Mouse (Mus musculus) olfactory bulb, adult 2 months (tissue): ENCODE data around the gene Ccdc57. TPM values are rescaled to one million over a fixed set of nuclear protein-coding genes. Genes with fewer than 3 reads are reported as not detected.

ENCODE experiments used
- H3K27ac ChIP-seq: fragments of 200-500 bp; 2 replicates; pipeline ENCODE4 v1.5.1; 2012; ENCODE audit warnings: low read depth, low read length; ENCODE audit not compliant: insufficient read depth
- H3K4me1 ChIP-seq: fragments of 200-500 bp; 2 replicates; pipeline ENCODE4 v1.6.1; 2012; ENCODE audit warnings: low read length; ENCODE audit not compliant: control insufficient read depth, insufficient read depth
- H3K4me3 ChIP-seq: fragments of 200-500 bp; 2 replicates; pipeline ENCODE4 v1.5.1; 2012; ENCODE audit warnings: mild to moderate bottlenecking, low read depth, low read length, moderate library complexity; ENCODE audit not compliant: insufficient read depth
- CTCF ChIP-seq: fragments of 200-500 bp; IDR thresholded peaks from 2 replicates; pipeline ENCODE4 v1.5.1; 2012; ENCODE audit warnings: low read depth, mild to moderate bottlenecking, low read length, moderate library complexity; ENCODE audit not compliant: insufficient read depth
- POLR2A ChIP-seq: fragments of 200-500 bp; IDR thresholded peaks from 2 replicates; pipeline ENCODE4 v1.6.1; 2012; ENCODE audit warnings: mild to moderate bottlenecking, low read depth, low read length, moderate library complexity; ENCODE audit not compliant: insufficient read depth
- WGBS: fragments of 180-500 bp; shearing (Covaris S2); methylation state at CpG from one replicate; pipeline ENCODE4 v1.1.7; 2018; 5-methylcytosine and 5-hydroxymethylcytosine counted together
- polyA plus RNA-seq: library from polyadenylated mRNA; stranded (reverse); fragments of >200 nt; gene quantifications from 2 replicates; pipeline ENCODE4 v1.2.4, GENCODE M21; 2012; ENCODE audit warnings: low replicate concordance; ENCODE audit not compliant: missing spikeins, insufficient read depth, insufficient read length

Ccdc57 gene
- polyA plus RNA-seq, 1 experiment = not detected

DNA sequence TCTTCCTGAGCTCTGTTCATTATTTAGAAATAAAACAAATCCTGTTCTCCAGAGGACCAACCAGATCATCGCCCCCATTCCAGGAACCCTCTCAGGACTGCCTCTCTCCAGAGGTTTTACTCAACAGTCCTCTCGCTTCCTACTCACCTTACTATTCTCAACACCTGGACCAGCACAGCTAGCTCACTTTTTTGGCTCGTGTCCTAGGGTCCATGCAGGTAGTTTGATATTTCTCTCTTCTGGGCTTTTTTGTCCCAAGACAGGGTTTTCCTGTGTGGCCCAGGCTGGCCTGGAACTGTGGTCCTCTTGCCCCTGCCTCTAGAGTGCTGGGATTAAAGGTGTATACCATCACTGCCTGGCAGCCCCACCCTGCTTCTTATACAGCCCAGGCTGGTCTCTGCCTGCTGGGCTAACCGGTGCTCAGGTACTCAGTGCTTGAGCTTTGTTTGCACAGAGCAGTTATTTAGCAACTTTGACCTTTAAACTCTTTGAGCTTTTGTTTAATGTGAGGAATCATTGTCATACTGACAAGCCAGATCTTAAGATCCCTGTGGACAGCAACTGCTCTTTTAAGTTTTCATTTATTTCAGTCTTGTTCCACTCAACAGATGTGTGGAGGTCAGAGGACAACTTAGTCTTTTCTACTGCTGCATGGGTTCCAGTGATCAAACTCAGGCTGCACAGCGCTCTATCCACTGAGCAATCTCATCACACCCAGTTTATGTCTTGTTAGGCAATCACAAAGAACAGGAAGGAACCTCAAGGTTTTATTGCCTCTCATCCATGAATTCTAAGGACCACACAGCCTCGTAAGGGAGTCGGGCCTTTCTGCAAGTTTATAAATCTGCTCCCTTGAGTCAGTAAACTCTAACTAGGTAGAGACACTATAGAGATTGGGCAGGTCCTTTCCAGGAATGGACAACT lies 127.0 kb downstream of the Ccdc57 start:
- H3K4me1 ChIP-seq = no peaks in the 10 kb centered on the region
- no peak overlapping the region for H3K4me3 ChIP-seq
- WGBS = 81% methylated on average over 7 of the region's 7 CpGs
- TF ChIP-seq CTCF = no peak
- TF ChIP-seq POLR2A = no peak
- no peak overlapping the region for H3K27ac ChIP-seq

DNA sequence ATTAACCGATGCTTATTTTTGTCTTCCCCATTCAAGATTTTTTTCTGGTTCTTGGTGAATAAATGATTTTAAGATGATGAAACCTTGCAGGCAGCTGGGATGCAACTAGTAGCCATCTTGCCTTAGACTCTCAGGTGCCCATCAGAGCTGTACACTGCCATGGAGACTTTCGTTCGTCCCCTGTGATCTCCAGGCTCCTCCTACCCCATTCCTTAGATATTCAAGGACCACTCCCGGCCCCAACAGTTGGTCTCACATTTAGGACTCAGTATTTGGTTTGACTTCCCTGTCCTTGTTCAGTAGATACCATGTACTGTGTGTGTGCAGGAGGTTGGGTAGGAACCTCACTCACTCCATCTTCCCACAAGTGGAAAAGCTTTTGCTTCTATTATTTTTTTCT lies 127.9 kb downstream of the Ccdc57 start:
- TF ChIP-seq CTCF = no peak
- TF ChIP-seq POLR2A = no peak
- WGBS = 76% methylated on average over 4 of the region's 4 CpGs
- Histone ChIP-seq H3K4me1 (no peaks in the 10 kb centered on the region), H3K4me3 (no peak overlapping the region), H3K27ac (no peak overlapping the region)

DNA sequence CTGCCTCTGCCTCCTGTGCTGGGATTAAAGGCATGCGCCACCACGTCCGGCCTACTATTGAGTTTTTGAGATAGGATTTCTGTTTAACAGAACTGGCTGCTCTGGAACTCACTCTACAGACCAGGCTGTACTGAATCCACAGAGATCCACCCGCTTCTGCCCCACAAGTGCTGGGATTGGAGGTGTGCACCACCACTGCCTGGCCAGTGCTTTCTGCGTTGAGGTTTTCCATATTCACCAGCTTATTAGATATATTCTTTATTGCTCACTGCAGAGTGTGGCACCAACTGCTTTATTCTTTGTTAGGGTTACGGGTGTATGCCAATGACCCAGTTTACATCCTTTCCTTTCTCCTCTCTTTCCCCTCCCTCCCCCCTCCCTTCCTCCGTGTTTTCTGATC lies 128.4 kb downstream of the Ccdc57 start:
- TF ChIP-seq POLR2A (no peak), CTCF (no peak)
- no peak overlapping the region for H3K27ac ChIP-seq
- WGBS = 79% methylated on average over 7 of the region's 7 CpGs
- no peaks in the 10 kb centered on the region for H3K4me1 ChIP-seq
- H3K4me3 ChIP-seq = no peak overlapping the region

DNA sequence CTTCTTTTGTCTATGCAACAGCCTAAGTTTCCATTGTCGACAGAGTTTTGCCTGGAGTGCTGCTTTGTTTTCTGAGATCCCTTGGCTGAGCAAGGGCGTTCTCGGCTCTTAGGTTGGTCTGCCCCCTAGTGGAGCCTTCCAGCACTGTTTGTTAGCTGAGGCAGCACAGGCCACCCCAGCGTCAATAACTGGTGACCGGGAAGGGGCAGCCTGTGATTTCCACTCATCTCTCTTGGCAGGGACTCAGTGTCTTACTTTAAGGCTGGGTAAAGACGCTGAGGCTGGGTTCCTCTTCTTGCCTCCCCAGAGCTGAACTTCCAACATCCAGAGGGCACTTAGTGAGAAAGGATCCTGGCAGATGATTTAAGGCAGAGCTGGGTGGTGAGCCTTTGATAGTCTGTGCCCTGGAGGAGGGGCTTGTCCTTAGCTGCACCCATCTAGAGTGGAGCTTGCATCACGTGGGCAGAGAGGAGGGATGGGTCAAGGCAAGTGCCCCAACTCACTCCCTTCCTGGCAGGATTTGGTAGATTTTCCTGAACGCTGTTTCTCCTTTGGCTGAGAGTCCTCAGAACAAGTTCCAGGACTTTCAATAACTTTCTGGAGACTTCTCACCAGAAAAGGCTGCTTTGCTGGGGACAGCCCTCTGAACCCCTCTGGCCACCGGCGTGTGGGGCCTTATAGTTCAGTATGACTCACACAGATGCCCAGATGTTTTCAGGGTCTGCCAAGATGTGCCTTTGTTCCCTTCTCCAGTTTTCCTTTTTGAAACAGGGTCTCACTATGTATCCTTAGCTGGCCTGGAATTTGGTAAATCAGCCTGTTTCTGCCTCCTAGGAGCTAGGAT lies 132.4 kb downstream of the Ccdc57 start:
- WGBS = 7% methylated on average over 10 of the region's 10 CpGs
- H3K27ac ChIP-seq = peak overlapping the region; percentile 38
- H3K4me1 ChIP-seq = peaks cover 5% of the 10 kb centered on the region
- peak; percentile 73 for TF ChIP-seq CTCF
- no peak for TF ChIP-seq POLR2A
- H3K4me3 ChIP-seq = no peak overlapping the region

DNA sequence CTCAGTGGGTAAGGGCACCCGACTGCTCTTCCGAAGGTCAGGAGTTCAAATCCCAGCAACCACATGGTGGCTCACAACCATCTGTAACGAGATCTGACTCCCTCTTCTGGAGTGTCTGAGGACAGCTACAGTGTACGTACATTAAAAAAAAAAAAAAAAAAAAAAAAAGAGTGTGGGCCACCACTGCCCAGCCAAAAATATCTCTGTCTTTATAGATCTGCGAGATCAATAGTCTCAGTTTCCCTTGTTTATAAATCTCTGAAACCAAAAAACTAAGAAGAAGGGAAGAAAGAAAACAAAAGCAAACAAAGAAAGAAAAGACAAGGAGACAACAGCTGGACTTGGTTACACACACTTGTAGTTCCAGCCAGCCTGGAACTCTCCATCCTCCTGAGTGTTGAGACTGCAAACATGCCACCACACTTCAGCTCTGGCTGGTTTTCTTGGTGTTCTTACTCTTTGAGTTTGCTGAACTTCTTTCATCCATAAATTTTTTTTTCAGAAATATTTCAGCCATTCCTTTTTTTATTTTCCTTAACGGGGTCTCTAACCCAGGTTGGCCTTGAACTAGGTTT lies 133.3 kb downstream of the Ccdc57 start:
- peaks cover 11% of the 10 kb centered on the region for H3K4me1 ChIP-seq
- no peak overlapping the region for H3K27ac ChIP-seq
- TF ChIP-seq CTCF (no peak), POLR2A (no peak)
- H3K4me3 ChIP-seq = no peak overlapping the region
- WGBS = 65% methylated on average over 6 of the region's 6 CpGs

DNA sequence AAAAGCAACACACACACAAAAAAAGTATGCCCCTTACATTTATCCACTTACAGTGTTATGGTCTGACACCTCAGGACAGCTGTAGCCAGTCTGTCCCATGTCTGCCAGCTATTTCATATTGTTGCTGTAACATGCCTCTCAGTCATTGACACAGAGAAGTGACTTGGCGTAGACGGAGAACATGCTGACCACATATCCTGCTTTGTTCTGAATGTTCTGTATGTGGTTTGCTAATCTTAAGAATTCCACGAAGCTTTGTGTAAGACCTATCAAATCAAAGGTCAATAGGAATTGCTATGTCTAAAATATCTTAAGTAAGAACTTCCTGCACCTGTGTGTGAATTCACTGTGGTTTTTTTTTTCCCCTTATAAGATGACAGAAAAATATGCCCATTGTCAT lies 134.4 kb downstream of the Ccdc57 start:
- Histone ChIP-seq H3K27ac (no peak overlapping the region), H3K4me1 (peaks cover 11% of the 10 kb centered on the region), H3K4me3 (no peak overlapping the region)
- 85% methylated on average over 3 of the region's 3 CpGs for WGBS
- TF ChIP-seq CTCF (no peak), POLR2A (no peak)

DNA sequence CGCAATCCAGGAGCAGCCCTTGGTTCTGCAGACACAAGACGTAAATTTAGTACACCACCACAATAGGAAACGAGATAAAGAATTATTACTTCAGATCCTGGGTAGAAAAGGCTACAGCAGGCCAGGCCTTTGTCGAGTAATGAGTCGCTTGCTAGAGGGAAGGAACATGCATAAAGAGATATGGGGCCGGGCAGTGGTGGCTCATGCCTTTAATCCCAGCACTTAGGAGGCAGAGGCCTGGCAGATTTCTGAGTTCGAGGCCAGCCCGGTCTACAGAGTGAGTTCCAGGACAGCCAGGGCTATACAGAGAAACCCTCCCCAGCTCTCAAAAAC lies 136.1 kb downstream of the Ccdc57 start:
- H3K27ac ChIP-seq = peak overlapping the region; percentile 66
- peaks cover 11% of the 10 kb centered on the region for H3K4me1 ChIP-seq
- no peak for TF ChIP-seq POLR2A
- no peak overlapping the region; the same call in 1 of the 2 replicates for H3K4me3 ChIP-seq
- whole genome bisulfite sequencing = 16% methylated on average over 8 of the region's 8 CpGs

DNA sequence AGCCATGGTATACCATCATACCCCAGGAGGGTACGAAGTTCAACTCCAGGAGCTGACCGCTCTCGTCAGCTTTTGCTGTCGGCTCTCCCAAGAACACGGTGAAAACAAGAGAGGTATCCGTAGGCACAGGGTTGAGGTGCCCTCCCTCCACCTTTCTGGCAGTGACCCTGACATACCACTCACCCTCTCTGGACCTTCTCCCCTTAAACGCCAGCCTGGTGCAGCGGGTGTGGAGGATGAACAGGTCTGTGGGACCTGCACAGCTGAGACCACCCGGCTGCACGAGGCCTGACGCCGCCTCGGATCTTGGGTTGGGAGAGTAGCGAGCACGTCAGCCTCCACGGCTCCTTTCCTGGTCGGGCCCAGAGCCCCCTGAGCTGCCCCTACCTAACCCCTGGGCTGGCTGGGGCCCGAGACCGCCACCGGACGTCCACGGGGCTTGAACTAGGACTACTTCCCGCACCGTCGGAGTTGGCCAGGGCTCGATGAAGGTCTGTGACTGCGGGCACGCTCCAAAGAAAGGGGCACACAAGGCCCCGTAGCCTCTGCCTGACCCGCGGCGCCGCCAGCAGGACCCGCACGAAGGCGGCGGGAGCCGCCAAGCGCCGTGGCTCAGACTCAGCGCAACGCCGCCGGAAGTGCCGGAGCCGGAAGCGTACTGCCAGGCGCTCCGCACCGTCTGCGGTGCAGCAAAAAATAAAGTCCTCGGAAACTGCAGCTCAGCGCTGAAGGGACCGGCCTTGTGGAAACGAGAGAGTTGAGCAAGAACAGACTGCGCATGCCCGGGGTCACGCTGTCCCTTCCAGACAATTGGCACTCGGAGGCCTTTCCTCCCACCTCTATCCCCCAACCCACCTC lies 136.7 kb downstream of the Ccdc57 start, which contains the start of gene Dus1l:
Gene Dus1l, minus strand, starts transcription at position 648 of the 858 bp plus-strand sequence.
- H3K4me3 ChIP-seq = peak within 1 kb of the TSS; percentile 89
- WGBS = 2% methylated on average over 59 of the region's 59 CpGs
- peak within 1 kb of the TSS; percentile 66 for H3K27ac ChIP-seq
- peaks cover 11% of the 10 kb centered on the region for H3K4me1 ChIP-seq
- TF ChIP-seq POLR2A (peak; percentile 95), CTCF (0 out of 2 replicates have a peak, but pooled peaks have one; percentile 4)
